Mouse (Mus musculus): ENCODE results near the gene Jarid2. TPM values are rescaled to one million over a fixed set of nuclear protein-coding genes. Genes with fewer than 3 reads are reported as not detected.
"Not testable (repeated sequence)": the region's sequence is repeated elsewhere in the genome, so short reads cannot be mapped to it uniquely, and the experiment has no call there.

Jarid2 gene
- polyA plus RNA-seq, 1 experiment = 3.9 TPM

- no peak overlapping the region for H3K4me3 ChIP-seq
- no peaks in the 10 kb centered on the region for H3K79me2 ChIP-seq (ENCODE audit: control insufficient read depth, insufficient read depth)
- no peak overlapping the region for H3ac ChIP-seq (ENCODE audit: control insufficient read depth, insufficient read length)
- H3K4me2 ChIP-seq (ENCODE audit: low read depth) = no peak overlapping the region
- TF ChIP-seq E2F4 (IDR thresholded peaks at IDR 0.05; ENCODE audit: insufficient read depth) (no peak), SRF (IDR thresholded peaks at IDR 0.05; ENCODE audit: control insufficient read depth, insufficient read length, low read depth) (no peak), TCF12 (IDR thresholded peaks at IDR 0.05; ENCODE audit: insufficient read depth, poor library complexity, severe bottlenecking) (no peak), REST (IDR thresholded peaks at IDR 0.05; ENCODE audit: insufficient read depth, insufficient read length) (no peak), CEBPB (IDR thresholded peaks at IDR 0.05; ENCODE audit: insufficient read depth, poor library complexity, severe bottlenecking) (no peak), MYOG (IDR thresholded peaks at IDR 0.05; ENCODE audit: control insufficient read depth in 1 of 3, insufficient read depth in 1 of 3, insufficient read length in 2 of 3, low read depth in 2 of 3) (no peak), POLR2A (IDR thresholded peaks at IDR 0.05; ENCODE audit: insufficient read length, low read depth) (no peak), POLR2AphosphoS2 (IDR thresholded peaks at IDR 0.05; ENCODE audit: insufficient read length, low read depth) (no peak), MYOD1 (IDR thresholded peaks at IDR 0.05; ENCODE audit: control insufficient read depth in 1 of 3, insufficient read length in 2 of 3, low read depth in 2 of 3) (no peak), USF1 (IDR thresholded peaks at IDR 0.05; ENCODE audit: low read depth) (no peak), TCF3 (IDR thresholded peaks at IDR 0.05; ENCODE audit: insufficient read length, low read depth) (no peak)
- H3K36me3 ChIP-seq (ENCODE audit: control insufficient read depth, insufficient read depth) = no peaks in the 10 kb centered on the region
- H3K27me3 ChIP-seq (ENCODE audit: control insufficient read depth, insufficient read depth, insufficient read length) = no peaks in the 10 kb centered on the region
Measured at GRCm38 (mm10) chr13:44711882-44712281, 17.4 kb upstream of the Jarid2 start.

GRCm38 (mm10) chr13:44715187-44715885 is 13.9 kb upstream of the Jarid2 start:
- no peak overlapping the region for H3K4me2 ChIP-seq (ENCODE audit: low read depth)
- H3K4me3 ChIP-seq = no peak overlapping the region
- TF ChIP-seq USF1 (IDR thresholded peaks at IDR 0.05; ENCODE audit: low read depth) = no peak
- TF ChIP-seq TCF12 (IDR thresholded peaks at IDR 0.05; ENCODE audit: insufficient read depth, poor library complexity, severe bottlenecking) = no peak
- TF ChIP-seq POLR2AphosphoS2 (IDR thresholded peaks at IDR 0.05; ENCODE audit: insufficient read length, low read depth) = no peak
- no peak for TF ChIP-seq TCF3 (IDR thresholded peaks at IDR 0.05; ENCODE audit: insufficient read length, low read depth)
- TF ChIP-seq MAX (IDR thresholded peaks at IDR 0.05; ENCODE audit: low read depth) = no peak
- TF ChIP-seq MYOG (IDR thresholded peaks at IDR 0.05; ENCODE audit: control insufficient read depth in 1 of 3, insufficient read depth in 1 of 3, insufficient read length in 2 of 3, low read depth in 2 of 3) = no peak
- no peak for TF ChIP-seq MYOD1 (IDR thresholded peaks at IDR 0.05; ENCODE audit: control insufficient read depth in 1 of 3, insufficient read length in 2 of 3, low read depth in 2 of 3)
- TF ChIP-seq POLR2A (IDR thresholded peaks at IDR 0.05; ENCODE audit: insufficient read length, low read depth) = no peak
- TF ChIP-seq REST (IDR thresholded peaks at IDR 0.05; ENCODE audit: insufficient read depth, insufficient read length) = no peak
- TF ChIP-seq E2F4 (IDR thresholded peaks at IDR 0.05; ENCODE audit: insufficient read depth) = no peak
- no peak for TF ChIP-seq SRF (IDR thresholded peaks at IDR 0.05; ENCODE audit: control insufficient read depth, insufficient read length, low read depth)
- no peak for TF ChIP-seq CEBPB (IDR thresholded peaks at IDR 0.05; ENCODE audit: insufficient read depth, poor library complexity, severe bottlenecking)

DNA sequence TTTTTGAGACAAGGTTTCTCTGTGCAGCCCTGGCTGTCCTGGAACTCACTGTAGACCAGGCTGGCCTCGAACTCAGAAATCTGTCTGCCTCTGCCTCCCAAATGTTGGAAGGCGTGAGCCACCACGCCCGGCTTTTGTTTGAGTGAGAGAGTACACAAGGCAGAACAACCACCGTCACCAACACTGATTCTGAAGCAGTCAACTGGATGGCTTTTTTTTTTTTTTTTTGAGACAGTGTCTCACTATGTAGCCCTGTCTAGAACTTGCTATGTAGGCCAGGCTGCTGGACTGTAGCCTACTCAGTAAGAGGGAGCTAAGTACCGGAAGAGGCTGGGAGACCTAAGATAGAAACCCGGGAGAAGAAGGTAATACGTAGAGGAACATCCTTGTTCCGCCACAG is 11.4 kb upstream of the Jarid2 start:
- H3K27me3 ChIP-seq (ENCODE audit: control insufficient read depth, insufficient read depth, insufficient read length) = no peaks in the 10 kb centered on the region
- H3K4me3 ChIP-seq = no peak overlapping the region
- no peaks in the 10 kb centered on the region for H3K36me3 ChIP-seq (ENCODE audit: control insufficient read depth, insufficient read depth)
- no peak overlapping the region for H3K4me2 ChIP-seq (ENCODE audit: low read depth)
- no peak for TF ChIP-seq POLR2AphosphoS2 (IDR thresholded peaks at IDR 0.05; ENCODE audit: insufficient read length, low read depth)
- TF ChIP-seq POLR2A (IDR thresholded peaks at IDR 0.05; ENCODE audit: insufficient read length, low read depth) = no peak
- TF ChIP-seq MAX (IDR thresholded peaks at IDR 0.05; ENCODE audit: low read depth) = no peak
- no peak for TF ChIP-seq TCF3 (IDR thresholded peaks at IDR 0.05; ENCODE audit: insufficient read length, low read depth)
- TF ChIP-seq CEBPB (IDR thresholded peaks at IDR 0.05; ENCODE audit: insufficient read depth, poor library complexity, severe bottlenecking) = no peak
- no peak for TF ChIP-seq E2F4 (IDR thresholded peaks at IDR 0.05; ENCODE audit: insufficient read depth)
- TF ChIP-seq REST (IDR thresholded peaks at IDR 0.05; ENCODE audit: insufficient read depth, insufficient read length) = no peak
- TF ChIP-seq MYOD1 (IDR thresholded peaks at IDR 0.05; ENCODE audit: control insufficient read depth in 1 of 3, insufficient read length in 2 of 3, low read depth in 2 of 3) = no peak
- TF ChIP-seq SRF (IDR thresholded peaks at IDR 0.05; ENCODE audit: control insufficient read depth, insufficient read length, low read depth) = no peak
- TF ChIP-seq MYOG (IDR thresholded peaks at IDR 0.05; ENCODE audit: control insufficient read depth in 1 of 3, insufficient read depth in 1 of 3, insufficient read length in 2 of 3, low read depth in 2 of 3) = no peak
- no peak for TF ChIP-seq TCF12 (IDR thresholded peaks at IDR 0.05; ENCODE audit: insufficient read depth, poor library complexity, severe bottlenecking)
- no peak for TF ChIP-seq USF1 (IDR thresholded peaks at IDR 0.05; ENCODE audit: low read depth)
- H3ac ChIP-seq (ENCODE audit: control insufficient read depth, insufficient read length) = no peak overlapping the region
- no peaks in the 10 kb centered on the region for H3K79me2 ChIP-seq (ENCODE audit: control insufficient read depth, insufficient read depth)

More at GRCm38 (mm10) chr13:44715187-44715885, 13.9 kb upstream of the Jarid2 start:
- Histone ChIP-seq H3K79me2 (ENCODE audit: control insufficient read depth, insufficient read depth) (no peaks in the 10 kb centered on the region), H3ac (ENCODE audit: control insufficient read depth, insufficient read length) (no peak overlapping the region), H3K27me3 (ENCODE audit: control insufficient read depth, insufficient read depth, insufficient read length) (no peaks in the 10 kb centered on the region), H3K36me3 (ENCODE audit: control insufficient read depth, insufficient read depth) (no peaks in the 10 kb centered on the region)

DNA sequence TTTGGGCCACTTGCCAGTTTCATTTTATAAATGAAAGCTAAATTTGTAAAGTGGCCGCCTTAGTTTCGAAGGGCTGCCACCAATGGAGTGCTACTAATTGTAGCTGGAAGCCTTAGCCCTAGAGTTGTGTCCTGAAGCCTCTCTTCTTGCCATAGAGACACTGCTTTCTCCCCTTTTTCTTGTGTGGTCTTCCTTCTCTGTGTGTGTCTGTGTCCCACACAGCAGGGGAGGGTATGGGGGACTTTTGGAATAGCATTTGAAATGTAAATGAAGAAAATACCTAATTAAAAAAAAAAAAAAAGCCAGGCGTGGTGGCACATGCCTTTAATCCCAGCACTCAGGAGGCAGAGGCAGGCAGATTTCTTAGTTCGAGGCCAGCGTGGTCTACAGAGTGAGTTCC is 10.8 kb upstream of the Jarid2 start:
- H3K36me3 ChIP-seq (ENCODE audit: control insufficient read depth, insufficient read depth); H3ac ChIP-seq (ENCODE audit: control insufficient read depth, insufficient read length); H3K4me2 ChIP-seq (ENCODE audit: low read depth); H3K27me3 ChIP-seq (ENCODE audit: control insufficient read depth, insufficient read depth, insufficient read length); H3K79me2 ChIP-seq (ENCODE audit: control insufficient read depth, insufficient read depth); H3K4me3 ChIP-seq: not testable (repeated sequence)

- H3K4me2 ChIP-seq (ENCODE audit: low read depth) = no peak overlapping the region
- no peaks in the 10 kb centered on the region for H3K79me2 ChIP-seq (ENCODE audit: control insufficient read depth, insufficient read depth)
- no peak overlapping the region for H3K4me3 ChIP-seq
- H3K27me3 ChIP-seq (ENCODE audit: control insufficient read depth, insufficient read depth, insufficient read length) = no peaks in the 10 kb centered on the region
- no peak for TF ChIP-seq MAX (IDR thresholded peaks at IDR 0.05; ENCODE audit: low read depth)
- TF ChIP-seq REST (IDR thresholded peaks at IDR 0.05; ENCODE audit: insufficient read depth, insufficient read length) = no peak
- TF ChIP-seq TCF12 (IDR thresholded peaks at IDR 0.05; ENCODE audit: insufficient read depth, poor library complexity, severe bottlenecking) = no peak
- no peak for TF ChIP-seq USF1 (IDR thresholded peaks at IDR 0.05; ENCODE audit: low read depth)
- TF ChIP-seq SRF (IDR thresholded peaks at IDR 0.05; ENCODE audit: control insufficient read depth, insufficient read length, low read depth) = no peak
- no peak for TF ChIP-seq CEBPB (IDR thresholded peaks at IDR 0.05; ENCODE audit: insufficient read depth, poor library complexity, severe bottlenecking)
- no peak for TF ChIP-seq E2F4 (IDR thresholded peaks at IDR 0.05; ENCODE audit: insufficient read depth)
- TF ChIP-seq TCF3 (IDR thresholded peaks at IDR 0.05; ENCODE audit: insufficient read length, low read depth) = no peak
- TF ChIP-seq MYOD1 (IDR thresholded peaks at IDR 0.05; ENCODE audit: control insufficient read depth in 1 of 3, insufficient read length in 2 of 3, low read depth in 2 of 3) = no peak
- no peak for TF ChIP-seq POLR2AphosphoS2 (IDR thresholded peaks at IDR 0.05; ENCODE audit: insufficient read length, low read depth)
- TF ChIP-seq MYOG (IDR thresholded peaks at IDR 0.05; ENCODE audit: control insufficient read depth in 1 of 3, insufficient read depth in 1 of 3, insufficient read length in 2 of 3, low read depth in 2 of 3) = no peak
- no peak for TF ChIP-seq POLR2A (IDR thresholded peaks at IDR 0.05; ENCODE audit: insufficient read length, low read depth)
- H3ac ChIP-seq (ENCODE audit: control insufficient read depth, insufficient read length) = no peak overlapping the region
- H3K36me3 ChIP-seq (ENCODE audit: control insufficient read depth, insufficient read depth) = no peaks in the 10 kb centered on the region
Measured at GRCm38 (mm10) chr13:44720094-44720493, 9.2 kb upstream of the Jarid2 start.
